Mouse (Mus musculus) lung, postnatal 10 days (tissue): ENCODE measurements around the gene Ccdc137.
"Not testable (repeated sequence)": the region's sequence is repeated elsewhere in the genome, so short reads cannot be mapped to it uniquely, and the experiment has no call there.

Experiments used
- DNase-seq: peaks from one replicate; pipeline ENCODE4 v3.0.0; 2021

Ccdc137 gene

GRCm38 (mm10) chr11:120457772-120458751, at the start of gene Ccdc137, which contains the start of gene Oxld1:
Ccdc137 (plus strand) TSS chr11:120458115.
Oxld1 (minus strand) TSS chr11:120458068.
- DNase-seq: peak; percentile 78

GRCm38 (mm10) chr11:120413621-120414020, 44.3 kb upstream of the Ccdc137 start:
- DNase-seq: not testable (repeated sequence)

GRCm38 (mm10) chr11:120417852-120418251, 40.1 kb upstream of the Ccdc137 start:
- DNase-seq: no peak

GRCm38 (mm10) chr11:120418592-120418991, 39.3 kb upstream of the Ccdc137 start:
- DNase-seq: no peak

GRCm38 (mm10) chr11:120422651-120423568, 35.0 kb upstream of the Ccdc137 start:
- DNase-seq: peak; percentile 7

- DNase-seq: peak; percentile 64
Observed at GRCm38 (mm10) chr11:120423569-120424295, 34.2 kb upstream of the Ccdc137 start.

- no peak for DNase-seq
Observed at GRCm38 (mm10) chr11:120426727-120427126, 31.2 kb upstream of the Ccdc137 start.

GRCm38 (mm10) chr11:120437152-120437856, 20.6 kb upstream of the Ccdc137 start, which contains the start of gene Nploc4:
Nploc4 (minus strand) TSS chr11:120437708.
- peak; percentile 94 for DNase-seq

- no peak for DNase-seq
Observed at GRCm38 (mm10) chr11:120437857-120438385, 20.0 kb upstream of the Ccdc137 start.

GRCm38 (mm10) chr11:120442344-120442743, 15.6 kb upstream of the Ccdc137 start, which contains the start of gene Tspan10:
Tspan10 (plus strand) TSS chr11:120442644.
- DNase-seq: no peak

GRCm38 (mm10) chr11:120442765-120443280, 15.1 kb upstream of the Ccdc137 start:
- no peak for DNase-seq

GRCm38 (mm10) chr11:120444106-120444505, 13.8 kb upstream of the Ccdc137 start:
- DNase-seq: no peak

GRCm38 (mm10) chr11:120445475-120445874, 12.4 kb upstream of the Ccdc137 start:
- no peak for DNase-seq

- DNase-seq: no peak
Observed at GRCm38 (mm10) chr11:120447179-120447578, 10.7 kb upstream of the Ccdc137 start.

- DNase-seq: no peak
Observed at GRCm38 (mm10) chr11:120452246-120452645, 5.7 kb upstream of the Ccdc137 start.

- no peak for DNase-seq
Observed at GRCm38 (mm10) chr11:120453306-120453705, 4.6 kb upstream of the Ccdc137 start, which contains the start of gene Pde6g. Pde6g (minus strand) TSS chr11:120453500.

- no peak for DNase-seq
Observed at GRCm38 (mm10) chr11:120454965-120455364, 3.0 kb upstream of the Ccdc137 start.

- DNase-seq: no peak
Observed at GRCm38 (mm10) chr11:120455413-120455812, 2.5 kb upstream of the Ccdc137 start.

- no peak for DNase-seq
Observed at GRCm38 (mm10) chr11:120457370-120457769, 545 bp upstream of the Ccdc137 start.

GRCm38 (mm10) chr11:120458847-120459597, 1.1 kb downstream of the Ccdc137 start:
- DNase-seq: no peak
